Mouse (Mus musculus) midbrain, embryonic 15.5 days (tissue): ENCODE measurements around the gene Fam184b. TPM values are rescaled to one million over a fixed set of nuclear protein-coding genes. Genes with fewer than 3 reads are reported as not detected.

Experiments used
- ATAC-seq: fragments of 200-750 bp; cut with Nextera tagmentation; replicated peaks from 2 replicates; pipeline ENCODE4 v1.8.0; 2017; ENCODE audit warnings: moderate TSS enrichment
- H3K27ac ChIP-seq: fragments of 300-500 bp; sonication (generic); 2 replicates; pipeline ENCODE4 v1.5.1; 2015; ENCODE audit warnings: mild to moderate bottlenecking, inconsistent platforms
- H3K27me3 ChIP-seq: fragments of 300-500 bp; sonication (generic); replicated peaks from 2 replicates; pipeline ENCODE4 v1.6.1; 2015; ENCODE audit warnings: inconsistent platforms
- H3K36me3 ChIP-seq: fragments of 300-500 bp; sonication (generic); replicated peaks from 2 replicates; pipeline ENCODE4 v1.6.1; 2015; ENCODE audit warnings: inconsistent platforms
- H3K4me1 ChIP-seq: fragments of 300-500 bp; sonication (generic); 2 replicates; pipeline ENCODE4 v1.6.1; 2015; ENCODE audit warnings: inconsistent platforms
- H3K4me2 ChIP-seq: fragments of 300-500 bp; sonication (generic); 2 replicates; pipeline ENCODE4 v1.6.1; 2015; ENCODE audit warnings: inconsistent platforms, mild to moderate bottlenecking, moderate library complexity
- H3K4me3 ChIP-seq: fragments of 300-500 bp; sonication (generic); 2 replicates; pipeline ENCODE4 v1.5.1; 2015; ENCODE audit warnings: mild to moderate bottlenecking, inconsistent platforms
- H3K9ac ChIP-seq: fragments of 300-500 bp; sonication (generic); 2 replicates; pipeline ENCODE4 v1.6.1; 2015; ENCODE audit warnings: mild to moderate bottlenecking, inconsistent platforms
- H3K9me3 ChIP-seq: fragments of 300-500 bp; sonication (generic); 2 replicates; pipeline ENCODE4 v1.6.1; 2016; ENCODE audit warnings: inconsistent platforms
- WGBS: fragments of 180-500 bp; shearing (Covaris S2); methylation state at CpG from one replicate; pipeline ENCODE4 v1.1.7; 2015; ENCODE audit warnings: mixed read lengths; 5-methylcytosine and 5-hydroxymethylcytosine counted together
- polyA plus RNA-seq: library from polyadenylated mRNA; unstranded; fragments of >200 nt; fragmentation: Nextera tagmentation; extraction: Ambion mirVana; gene quantifications from 2 replicates; pipeline ENCODE4 v1.2.1, GENCODE M21; 2015

Fam184b gene
- polyA plus RNA-seq, 1 experiment from 2014 or later, result 6.1 TPM

DNA sequence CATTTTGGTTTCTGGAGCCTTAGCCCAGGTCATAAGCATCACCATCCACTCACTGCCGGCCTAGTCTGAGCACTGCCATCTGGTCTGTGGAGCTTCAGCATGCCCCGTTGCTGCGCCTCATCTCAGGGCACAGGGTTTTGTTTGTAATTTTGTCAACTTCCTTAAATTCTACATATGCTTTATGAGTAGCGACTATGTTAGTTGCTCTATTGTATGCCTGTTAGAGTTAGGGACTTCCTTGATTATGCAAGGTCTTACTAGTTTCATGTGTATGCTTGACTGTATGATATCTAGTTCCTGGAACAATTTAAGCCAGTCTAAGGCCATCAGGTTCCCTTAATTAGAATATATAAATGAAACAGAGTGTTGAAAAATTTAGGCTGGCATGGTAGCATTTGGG lies 113.1 kb downstream of the Fam184b start:
- Histone ChIP-seq H3K36me3 (peaks cover 43% of the 10 kb centered on the region), H3K9me3 (no peaks in the 10 kb centered on the region), H3K4me3 (no peak overlapping the region), H3K27ac (no peak overlapping the region), H3K4me2 (no peak overlapping the region), H3K27me3 (no peaks in the 10 kb centered on the region), H3K4me1 (peaks cover 11% of the 10 kb centered on the region), H3K9ac (no peak overlapping the region)
- ATAC-seq, result no peak
- WGBS, result 98% methylated on average over 4 of the region's 4 CpGs

DNA sequence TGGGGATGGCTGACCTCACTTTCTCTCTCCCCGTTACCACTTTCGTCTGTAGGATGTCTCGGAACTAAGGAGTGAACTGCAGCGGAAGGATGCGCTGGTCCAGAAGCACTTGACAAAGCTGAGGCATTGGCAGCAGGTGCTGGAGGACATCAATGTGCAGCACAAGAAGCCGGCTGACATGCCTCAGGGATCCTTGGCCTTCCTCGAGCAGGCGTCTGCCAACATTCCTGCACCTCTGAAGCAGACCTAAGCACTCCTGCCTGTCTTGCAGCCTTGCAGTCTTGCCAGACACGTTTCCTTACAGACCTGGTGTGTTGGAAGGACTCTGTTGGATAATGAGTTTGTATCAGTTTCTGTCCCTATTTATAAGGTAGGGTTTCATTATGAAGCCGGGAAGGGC lies 114.3 kb downstream of the Fam184b start:
- H3K4me2 ChIP-seq, result no peak overlapping the region
- H3K27me3 ChIP-seq, result no peaks in the 10 kb centered on the region
- WGBS, result 94% methylated on average over 10 of the region's 10 CpGs
- peaks cover 18% of the 10 kb centered on the region for H3K4me1 ChIP-seq
- no peak overlapping the region for H3K27ac ChIP-seq
- peaks cover 37% of the 10 kb centered on the region for H3K36me3 ChIP-seq
- no peak overlapping the region for H3K4me3 ChIP-seq
- no peak for ATAC-seq
- H3K9ac ChIP-seq, result no peak overlapping the region
- H3K9me3 ChIP-seq, result no peaks in the 10 kb centered on the region

DNA sequence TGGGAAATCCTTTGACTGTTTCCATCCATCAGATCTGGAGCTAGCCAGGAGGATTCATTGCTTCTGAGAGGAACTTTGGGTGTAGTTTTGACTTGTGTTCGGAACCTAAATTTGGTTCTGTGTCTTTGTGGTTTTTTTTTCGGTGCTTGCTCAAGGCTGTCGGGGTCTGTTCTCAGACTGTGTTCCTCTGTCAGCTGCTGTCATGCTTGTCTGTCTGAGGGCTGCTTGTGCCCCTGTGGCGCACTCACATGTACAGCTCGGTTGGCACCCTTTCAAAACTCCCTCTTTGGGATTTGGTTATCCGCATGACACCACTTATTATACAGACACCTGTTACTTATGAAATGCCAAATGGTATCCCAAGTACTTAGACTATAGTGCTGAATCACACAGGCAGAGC lies 117.8 kb downstream of the Fam184b start:
- peak overlapping the region; percentile 90 for H3K4me2 ChIP-seq
- H3K27me3 ChIP-seq, result no peaks in the 10 kb centered on the region
- no peak overlapping the region for H3K4me3 ChIP-seq
- WGBS, result 89% methylated on average over 6 of the region's 6 CpGs
- no peaks in the 10 kb centered on the region for H3K9me3 ChIP-seq
- H3K4me1 ChIP-seq, result peaks cover 24% of the 10 kb centered on the region
- H3K9ac ChIP-seq, result no peak overlapping the region
- H3K36me3 ChIP-seq, result peaks cover 12% of the 10 kb centered on the region
- no peak for ATAC-seq
- H3K27ac ChIP-seq, result no peak overlapping the region

- Histone ChIP-seq H3K4me2 (peak overlapping the region; percentile 90), H3K9me3 (no peaks in the 10 kb centered on the region), H3K27ac (no peak overlapping the region), H3K36me3 (peaks cover 10% of the 10 kb centered on the region), H3K4me3 (peak overlapping the region; percentile 93), H3K4me1 (peaks cover 24% of the 10 kb centered on the region), H3K27me3 (no peaks in the 10 kb centered on the region), H3K9ac (peak overlapping the region; percentile 95)
- no peak for ATAC-seq
- WGBS, result 8% methylated on average over 5 of the region's 5 CpGs
Measured at GRCm38 (mm10) chr5:45520809-45521110, 118.7 kb downstream of the Fam184b start.

GRCm38 (mm10) chr5:45519960-45520808 lies 119.2 kb downstream of the Fam184b start, which contains the start of gene Med28:
TSS of gene Med28 (plus strand) at chr5:45520229.
- WGBS, result 1% methylated on average over 56 of the region's 56 CpGs
- Histone ChIP-seq H3K4me3 (peak within 1 kb of the TSS; percentile 93), H3K27me3 (no peaks in the 10 kb centered on the region), H3K9me3 (no peaks in the 10 kb centered on the region), H3K4me1 (peaks cover 24% of the 10 kb centered on the region), H3K4me2 (peak within 1 kb of the TSS; percentile 90), H3K36me3 (peaks cover 5% of the 10 kb centered on the region), H3K27ac (peak within 1 kb of the TSS; percentile 84), H3K9ac (peak within 1 kb of the TSS; percentile 95)
- peak; percentile 97 for ATAC-seq

DNA sequence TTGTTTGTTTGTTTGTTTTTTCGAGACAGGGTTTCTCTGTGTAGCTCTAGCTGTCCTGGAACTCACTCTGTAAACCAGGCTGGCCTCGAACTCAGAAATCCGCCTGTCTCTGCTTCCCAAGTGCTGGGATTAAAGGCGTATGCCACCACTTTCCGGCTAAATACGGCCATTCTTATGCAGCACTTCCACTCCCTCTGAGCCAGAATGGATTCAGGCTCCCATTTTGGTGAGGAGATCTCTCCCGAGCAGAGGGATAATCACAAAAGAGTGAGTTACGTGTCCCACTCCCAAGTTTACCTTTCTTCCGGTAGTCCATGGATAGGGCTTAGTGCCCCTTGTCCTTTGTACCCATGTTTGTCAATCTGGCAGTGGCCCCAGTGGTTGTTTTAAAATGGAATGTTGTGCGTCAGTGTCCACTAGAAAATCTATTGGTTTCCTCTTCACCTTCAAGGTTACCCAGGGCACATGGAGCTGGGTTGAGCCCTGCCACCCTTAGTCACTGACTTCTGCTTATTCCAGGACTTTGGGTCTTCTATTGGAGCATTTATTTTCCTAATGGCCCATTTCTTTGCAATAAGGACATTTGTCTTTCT lies 124.2 kb downstream of the Fam184b start:
- 92% methylated on average over 10 of the region's 10 CpGs for WGBS
- Histone ChIP-seq H3K27me3 (no peaks in the 10 kb centered on the region), H3K27ac (no peak overlapping the region), H3K4me2 (no peak overlapping the region), H3K9ac (no peak overlapping the region), H3K4me1 (peaks cover 6% of the 10 kb centered on the region), H3K4me3 (no peak overlapping the region), H3K36me3 (no peaks in the 10 kb centered on the region), H3K9me3 (no peaks in the 10 kb centered on the region)
- no peak for ATAC-seq

- Histone ChIP-seq H3K27me3 (no peaks in the 10 kb centered on the region), H3K27ac (no peak overlapping the region), H3K9ac (no peak overlapping the region), H3K4me3 (no peak overlapping the region), H3K4me2 (no peak overlapping the region), H3K9me3 (no peaks in the 10 kb centered on the region), H3K36me3 (no peaks in the 10 kb centered on the region), H3K4me1 (peaks cover 3% of the 10 kb centered on the region)
- no peak for ATAC-seq
- WGBS, result 87% methylated on average over 1 of the region's 1 CpGs
Measured at GRCm38 (mm10) chr5:45514599-45514998, 124.8 kb downstream of the Fam184b start.

- no peaks in the 10 kb centered on the region for H3K9me3 ChIP-seq
- no peak overlapping the region for H3K4me2 ChIP-seq
- no peaks in the 10 kb centered on the region for H3K4me1 ChIP-seq
- H3K9ac ChIP-seq, result no peak overlapping the region
- no peaks in the 10 kb centered on the region for H3K36me3 ChIP-seq
- no peak overlapping the region for H3K27ac ChIP-seq
- 88% methylated on average over 2 of the region's 2 CpGs for WGBS
- no peaks in the 10 kb centered on the region for H3K27me3 ChIP-seq
- no peak for ATAC-seq
- H3K4me3 ChIP-seq, result no peak overlapping the region
Measured at GRCm38 (mm10) chr5:45513511-45513910, 125.9 kb downstream of the Fam184b start.

DNA sequence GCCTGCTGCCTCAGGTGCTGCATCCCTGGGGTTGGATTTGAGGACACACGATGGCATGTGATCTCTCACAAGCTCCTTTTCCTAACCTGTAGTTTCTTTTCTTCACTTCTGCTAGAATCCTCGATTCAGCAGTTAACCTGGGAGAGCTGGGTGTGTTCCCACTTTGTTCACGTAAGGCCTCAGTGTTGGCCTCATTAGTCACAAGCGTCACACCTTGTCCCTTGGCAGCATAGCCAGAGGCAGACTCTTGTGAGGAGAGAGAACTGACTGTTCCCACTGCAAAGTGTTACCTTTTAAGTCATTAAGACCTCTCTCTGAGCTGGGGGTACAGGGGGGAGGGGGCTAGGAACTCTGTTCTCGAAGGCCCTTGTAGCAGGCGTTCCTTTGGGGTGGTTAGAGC lies 126.5 kb downstream of the Fam184b start:
- H3K4me3 ChIP-seq, result no peak overlapping the region
- 0 out of 2 replicates have a peak, but pooled peaks cover under 1% of the 10 kb centered on the region for H3K36me3 ChIP-seq
- H3K4me1 ChIP-seq, result no peaks in the 10 kb centered on the region
- no peak for ATAC-seq
- H3K9me3 ChIP-seq, result no peaks in the 10 kb centered on the region
- no peak overlapping the region for H3K27ac ChIP-seq
- H3K4me2 ChIP-seq, result no peak overlapping the region
- no peaks in the 10 kb centered on the region for H3K27me3 ChIP-seq
- WGBS, result 90% methylated on average over 6 of the region's 6 CpGs
- no peak overlapping the region for H3K9ac ChIP-seq

DNA sequence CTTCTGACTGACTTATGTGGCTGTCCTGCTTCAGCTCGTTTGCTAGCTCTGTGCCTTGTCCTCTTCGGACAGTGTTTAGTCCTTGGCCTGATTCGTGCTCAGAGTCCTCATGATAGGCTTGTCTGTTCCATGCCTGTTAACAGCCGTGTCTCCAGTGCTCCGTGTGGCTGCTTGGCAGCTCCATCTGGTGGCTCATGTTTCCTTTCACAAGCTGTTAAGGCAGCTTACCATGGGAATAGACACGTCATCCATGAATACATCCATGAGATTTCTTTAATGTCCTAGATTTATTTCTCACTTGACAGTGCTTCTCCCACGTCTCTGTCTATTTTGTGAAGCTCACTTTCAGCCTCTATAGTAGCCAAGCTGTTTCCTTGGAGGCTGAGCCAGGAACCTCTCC lies 129.3 kb downstream of the Fam184b start:
- H3K9ac ChIP-seq, result no peak overlapping the region
- H3K27me3 ChIP-seq, result no peaks in the 10 kb centered on the region
- no peak overlapping the region for H3K4me2 ChIP-seq
- H3K9me3 ChIP-seq, result no peaks in the 10 kb centered on the region
- no peaks in the 10 kb centered on the region for H3K4me1 ChIP-seq
- 82% methylated on average over 7 of the region's 7 CpGs for WGBS
- no peak overlapping the region for H3K27ac ChIP-seq
- H3K4me3 ChIP-seq, result no peak overlapping the region
- ATAC-seq, result no peak
- peaks cover 19% of the 10 kb centered on the region for H3K36me3 ChIP-seq

- 91% methylated on average over 5 of the region's 5 CpGs for WGBS
- Histone ChIP-seq H3K4me2 (no peak overlapping the region), H3K36me3 (no peaks in the 10 kb centered on the region), H3K4me1 (peaks cover 14% of the 10 kb centered on the region), H3K4me3 (no peak overlapping the region), H3K27ac (no peak overlapping the region), H3K27me3 (no peaks in the 10 kb centered on the region), H3K9ac (no peak overlapping the region), H3K9me3 (no peaks in the 10 kb centered on the region)
- ATAC-seq, result no peak
Measured at GRCm38 (mm10) chr5:45497564-45497963, 141.8 kb downstream of the Fam184b start.

DNA sequence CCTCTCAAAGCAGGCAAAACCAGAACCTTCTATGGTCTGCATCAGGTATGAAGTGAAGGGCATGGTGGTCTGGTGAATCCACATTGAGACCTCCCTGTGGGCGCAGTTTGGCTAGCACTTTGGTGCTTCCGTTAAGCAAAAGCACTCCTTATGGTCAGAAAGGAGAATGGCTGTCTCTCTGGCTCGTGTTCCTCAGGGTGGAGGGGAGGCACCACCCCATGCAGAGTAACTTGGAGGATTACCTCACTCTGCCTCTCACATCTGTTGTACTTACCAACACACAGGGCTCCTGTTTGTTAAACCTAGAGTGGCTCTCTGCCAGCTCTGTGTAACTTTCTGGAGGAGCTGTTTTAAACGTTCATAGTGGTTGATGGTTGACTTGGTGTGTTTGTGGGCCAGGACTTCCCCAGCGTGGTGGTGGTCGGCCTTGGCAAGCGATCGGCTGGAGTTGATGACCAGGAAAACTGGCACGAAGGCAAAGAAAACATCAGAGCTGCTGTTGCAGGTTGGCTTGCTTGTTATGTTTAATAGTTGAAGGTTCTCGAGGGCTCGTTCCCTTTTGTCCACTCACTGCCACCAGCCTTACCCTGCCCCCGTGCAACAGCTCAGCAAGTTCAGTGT lies 142.4 kb downstream of the Fam184b start:
- WGBS, result 93% methylated on average over 12 of the region's 12 CpGs
- Histone ChIP-seq H3K36me3 (no peaks in the 10 kb centered on the region), H3K4me3 (no peak overlapping the region), H3K27me3 (no peaks in the 10 kb centered on the region), H3K9me3 (no peaks in the 10 kb centered on the region), H3K9ac (no peak overlapping the region), H3K27ac (no peak overlapping the region), H3K4me1 (peaks cover 16% of the 10 kb centered on the region), H3K4me2 (no peak overlapping the region)
- no peak for ATAC-seq
